Mouse (Mus musculus) G1E (cell line): ENCODE results near the gene Wnt7b.

Source experiments
- CTCF ChIP-seq: IDR thresholded peaks from 2 replicates; pipeline ENCODE4 v1.5.1; 2012; ENCODE audit warnings: low read depth, low read length, inconsistent platforms, mixed read lengths
- GATA1 ChIP-seq: IDR thresholded peaks from 2 replicates; pipeline ENCODE4 v1.6.1; 2012; ENCODE audit warnings: borderline replicate concordance, low read length, inconsistent platforms, mixed read lengths
- GATA2 ChIP-seq: IDR thresholded peaks from 2 replicates; pipeline ENCODE4 v1.6.1; 2012; ENCODE audit warnings: low read depth, low read length, inconsistent platforms, borderline replicate concordance
- POLR2AphosphoS5 ChIP-seq: IDR thresholded peaks from 2 replicates; pipeline ENCODE4 v1.6.1; 2012; ENCODE audit warnings: low read depth, low read length, inconsistent platforms; ENCODE audit not compliant: insufficient replicate concordance
- TAL1 ChIP-seq: conservative IDR thresholded peaks from 2 replicates; pipeline ENCODE4 v1.6.1; 2012; ENCODE audit warnings: low read depth, low read length, inconsistent platforms, mixed read lengths

- no peak for TF ChIP-seq CTCF
- TF ChIP-seq GATA1 = no peak
- no peak for TF ChIP-seq TAL1
- TF ChIP-seq GATA2 = no peak
- TF ChIP-seq POLR2AphosphoS5 = no peak
Observed at GRCm38 (mm10) chr15:85602021-85602420, 19.7 kb upstream of the Wnt7b start.
